Mouse (Mus musculus) MEL (cell line): ENCODE data around the gene Pld1. TPM values are rescaled to one million over a fixed set of nuclear protein-coding genes. Genes with fewer than 3 reads are reported as not detected.

Source experiments
- DNase-seq: peaks from one replicate; pipeline ENCODE4 v3.0.0; 2011; ENCODE audit warnings: low read depth, low spot score
- H3K27ac ChIP-seq: 2 replicates; pipeline ENCODE4 v1.5.1; 2012; ENCODE audit warnings: low read depth, mild to moderate bottlenecking, control low read depth, low read length, moderate library complexity; ENCODE audit not compliant: control insufficient read depth
- H3K27me3 ChIP-seq, 2 experiments: fragments of 150-350 bp in 1 of 2; sonication (generic) in 1 of 2; 2 replicates each; pipeline ENCODE4 v1.6.1; 2012; ENCODE audit warnings: low read length in 2 of 2, mild to moderate bottlenecking in 2 of 2, improper control_type of control experiment in 1 of 2, moderate library complexity in 1 of 2; ENCODE audit not compliant: insufficient read depth in 2 of 2, control insufficient read depth in 1 of 2
- H3K36me3 ChIP-seq, 2 experiments: 2 replicates each; pipeline ENCODE4 v1.6.1; 2012 to 2014; ENCODE audit warnings: low read length in 2 of 2, improper control_type of control experiment in 1 of 2, inconsistent platforms in 1 of 2, mild to moderate bottlenecking in 1 of 2; ENCODE audit not compliant: insufficient read depth in 2 of 2, control insufficient read depth in 1 of 2
- H3K4me1 ChIP-seq, 2 experiments: fragments of 150-350 bp in 1 of 2; sonication (generic) in 1 of 2; 2 replicates each; pipeline ENCODE4 v1.6.1; 2012; ENCODE audit warnings: low read length in 2 of 2, improper control_type of control experiment in 1 of 2, mild to moderate bottlenecking in 1 of 2; ENCODE audit not compliant: insufficient read depth in 2 of 2, control insufficient read depth in 1 of 2
- H3K4me3 ChIP-seq, 2 experiments: fragments of 150-350 bp in 1 of 2; sonication (generic) in 1 of 2; 2 replicates each; pipeline ENCODE4 v1.5.1; 2012; ENCODE audit warnings: low read depth in 2 of 2, low read length in 2 of 2, mild to moderate bottlenecking in 2 of 2, moderate library complexity in 2 of 2, control low read depth in 1 of 2, improper control_type of control experiment in 1 of 2; ENCODE audit not compliant: control insufficient read depth in 1 of 2, insufficient read depth in 1 of 2
- H3K79me2 ChIP-seq: 2 replicates; pipeline ENCODE4 v1.6.1; 2012; ENCODE audit warnings: mild to moderate bottlenecking, low read length, moderate library complexity; ENCODE audit not compliant: control insufficient read depth, poor library complexity, insufficient read depth
- H3K9ac ChIP-seq: 2 replicates; pipeline ENCODE4 v1.6.1; 2012; ENCODE audit warnings: low read depth, mild to moderate bottlenecking, control low read depth, low read length, moderate library complexity; ENCODE audit not compliant: control insufficient read depth, poor library complexity, severe bottlenecking
- H3K9me3 ChIP-seq: fragments of 150-350 bp; sonication (generic); replicated peaks from 2 replicates; pipeline ENCODE4 v1.6.1; 2012; ENCODE audit warnings: mild to moderate bottlenecking, low read length, improper control_type of control experiment, moderate library complexity; ENCODE audit not compliant: insufficient read depth
- CHD1 ChIP-seq: IDR thresholded peaks from 2 replicates; pipeline ENCODE4 v1.6.1; 2012; ENCODE audit warnings: low read depth, mild to moderate bottlenecking, inconsistent platforms, low read length, improper control_type of control experiment
- ETS1 ChIP-seq: IDR thresholded peaks from 2 replicates; pipeline ENCODE4 v1.6.1; 2012; ENCODE audit warnings: low read depth, mild to moderate bottlenecking, inconsistent platforms, low read length, improper control_type of control experiment, moderate library complexity
- GABPA ChIP-seq: IDR thresholded peaks from 2 replicates; pipeline ENCODE4 v1.6.1; 2012; ENCODE audit warnings: low read depth, mild to moderate bottlenecking, inconsistent platforms, low read length, improper control_type of control experiment, moderate library complexity
- HCFC1 ChIP-seq: IDR thresholded peaks from 2 replicates; pipeline ENCODE4 v1.6.1; 2012; ENCODE audit warnings: low read depth, mild to moderate bottlenecking, inconsistent platforms, low read length, improper control_type of control experiment, moderate library complexity
- JUND ChIP-seq: IDR thresholded peaks from 2 replicates; pipeline ENCODE4 v1.6.1; 2011; ENCODE audit warnings: low read depth, mild to moderate bottlenecking, improper control_type of control experiment, low read length
- KAT2A ChIP-seq: conservative IDR thresholded peaks from 2 replicates; pipeline ENCODE4 v1.6.1; 2012; ENCODE audit warnings: low read depth, low read length, improper control_type of control experiment, inconsistent platforms
- MAZ ChIP-seq: IDR thresholded peaks from 2 replicates; pipeline ENCODE4 v1.6.1; 2012; ENCODE audit warnings: low read depth, mild to moderate bottlenecking, inconsistent platforms, low read length, improper control_type of control experiment
- MEF2A ChIP-seq: IDR thresholded peaks from 2 replicates; pipeline ENCODE4 v1.6.1; 2014; ENCODE audit warnings: low read depth, mild to moderate bottlenecking, inconsistent platforms, low read length, improper control_type of control experiment; ENCODE audit not compliant: poor library complexity, insufficient replicate concordance, severe bottlenecking; ENCODE audit errors: extremely low read depth
- MYB ChIP-seq: IDR thresholded peaks from 2 replicates; pipeline ENCODE4 v1.6.1; 2011; ENCODE audit warnings: mild to moderate bottlenecking, low read depth, low read length, improper control_type of control experiment
- MYC ChIP-seq: IDR thresholded peaks from 2 replicates; pipeline ENCODE4 v1.6.1; 2011; ENCODE audit warnings: low read depth, mild to moderate bottlenecking, low read length, improper control_type of control experiment, moderate library complexity
- NELFE ChIP-seq: IDR thresholded peaks from 2 replicates; pipeline ENCODE4 v1.6.1; 2011; ENCODE audit warnings: low read depth, low read length, improper control_type of control experiment
- SMC3 ChIP-seq: IDR thresholded peaks from 2 replicates; pipeline ENCODE4 v1.6.1; 2011; ENCODE audit warnings: low read depth, low read length, improper control_type of control experiment
- TAL1 ChIP-seq: IDR thresholded peaks from 2 replicates; pipeline ENCODE4 v1.6.1; 2012; ENCODE audit warnings: mild to moderate bottlenecking, inconsistent platforms, low read length, moderate library complexity, mixed read lengths
- TBP ChIP-seq: IDR thresholded peaks from 2 replicates; pipeline ENCODE4 v1.8.0; 2011; ENCODE audit warnings: low read depth, low read length, improper control_type of control experiment
- TCF12 ChIP-seq: IDR thresholded peaks from 2 replicates; pipeline ENCODE4 v1.6.1; 2014; ENCODE audit warnings: low read depth, mild to moderate bottlenecking, inconsistent platforms, low read length, improper control_type of control experiment, moderate library complexity
- USF1 ChIP-seq: IDR thresholded peaks from 2 replicates; pipeline ENCODE4 v1.6.1; 2014; ENCODE audit warnings: low read depth, mild to moderate bottlenecking, inconsistent platforms, low read length, improper control_type of control experiment, moderate library complexity
- ZC3H11A ChIP-seq: IDR thresholded peaks from 2 replicates; pipeline ENCODE4 v1.6.1; 2012; ENCODE audit warnings: low read depth, mild to moderate bottlenecking, inconsistent platforms, low read length, improper control_type of control experiment
- ZKSCAN1 ChIP-seq: IDR thresholded peaks from 2 replicates; pipeline ENCODE4 v1.6.1; 2012; ENCODE audit warnings: low read depth, mild to moderate bottlenecking, inconsistent platforms, low read length, improper control_type of control experiment, moderate library complexity
- ZMIZ1 ChIP-seq: IDR thresholded peaks from 2 replicates; pipeline ENCODE4 v1.6.1; 2012; ENCODE audit warnings: low read depth, mild to moderate bottlenecking, inconsistent platforms, low read length, improper control_type of control experiment, moderate library complexity
- ZNF384 ChIP-seq: IDR thresholded peaks from 2 replicates; pipeline ENCODE4 v1.6.1; 2012; ENCODE audit warnings: low read depth, mild to moderate bottlenecking, inconsistent platforms, low read length, improper control_type of control experiment
- polyA plus RNA-seq, 2 experiments: library from polyadenylated mRNA; stranded (reverse) in 1 of 2; unstranded in 1 of 2; fragments of >175 nt in 1 of 2; fragments of >200 nt in 1 of 2; gene quantifications; 2 replicates each; pipeline versions ENCODE4 v1.2.1 to v1.2.4; 2012; ENCODE audit warnings: low replicate concordance in 2 of 2, low read depth in 1 of 2; ENCODE audit not compliant: insufficient read length in 2 of 2, insufficient read depth in 1 of 2, missing spikeins in 1 of 2
- total RNA-seq: library from RNA; depleted of rRNA; stranded (reverse); fragments of 300-350 nt; gene quantifications from 2 replicates; pipeline ENCODE4 v1.2.3, GENCODE M21; 2012

The Pld1 gene
- total and polyA plus RNA-seq, 3 experiments, result 0.22 TPM; not detected in 2

GRCm38 (mm10) chr3:27936731-27937130 lies 1.8 kb upstream of the Pld1 start:
- H3K9me3 ChIP-seq, result no peaks in the 10 kb centered on the region
- H3K27ac ChIP-seq, result no peak overlapping the region
- H3K4me3 ChIP-seq, result no peak overlapping the region
- no peaks in the 10 kb centered on the region for H3K4me1 ChIP-seq
- H3K9ac ChIP-seq, result no peak overlapping the region
- no peak for DNase-seq
- H3K27me3 ChIP-seq, result no peaks in the 10 kb centered on the region
- H3K79me2 ChIP-seq, result no peaks in the 10 kb centered on the region
- TF ChIP-seq TAL1 (no peak), HCFC1 (no peak), ZNF384 (no peak), MAZ (no peak), SMC3 (no peak), NELFE (no peak), MYB (no peak), ETS1 (no peak), USF1 (no peak), ZMIZ1 (no peak)
- H3K36me3 ChIP-seq, result no peaks in the 10 kb centered on the region

GRCm38 (mm10) chr3:27937144-27938110 lies 1.1 kb upstream of the Pld1 start:
- no peaks in the 10 kb centered on the region for H3K27me3 ChIP-seq
- DNase-seq, result no peak

GRCm38 (mm10) chr3:27941634-27942033 lies 3.1 kb downstream of the Pld1 start:
- no peak for TF ChIP-seq KAT2A
- TF ChIP-seq MAZ, result no peak
- TF ChIP-seq TBP, result no peak
- no peak for TF ChIP-seq CHD1
- TF ChIP-seq GABPA, result no peak
- no peak for TF ChIP-seq TCF12
- TF ChIP-seq ZKSCAN1, result no peak
- TF ChIP-seq, all 39 proteins: peak for 0
- H3K4me3 ChIP-seq, result no peak overlapping the region
- no peak overlapping the region for H3K27ac ChIP-seq
- no peak overlapping the region for H3K9ac ChIP-seq
- H3K27me3 ChIP-seq, result no peaks in the 10 kb centered on the region
- H3K4me1 ChIP-seq, result no peaks in the 10 kb centered on the region
- no peaks in the 10 kb centered on the region for H3K9me3 ChIP-seq
- no peaks in the 10 kb centered on the region for H3K36me3 ChIP-seq
- no peak for DNase-seq
- H3K79me2 ChIP-seq, result no peaks in the 10 kb centered on the region

More at GRCm38 (mm10) chr3:27937144-27938110, 1.1 kb upstream of the Pld1 start:
- Histone ChIP-seq H3K4me3 (no peak overlapping the region), H3K36me3 (no peaks in the 10 kb centered on the region), H3K9ac (no peak overlapping the region)
- TF ChIP-seq TAL1 (no peak), ZNF384 (no peak), JUND (no peak), TBP (no peak), ZKSCAN1 (no peak), CHD1 (no peak), MEF2A (no peak), ZC3H11A (no peak), MYC (no peak), ETS1 (no peak)
- TF ChIP-seq, all 39 proteins: peak for 0
- Histone ChIP-seq H3K9me3 (no peaks in the 10 kb centered on the region), H3K4me1 (no peaks in the 10 kb centered on the region), H3K27ac (no peak overlapping the region), H3K79me2 (no peaks in the 10 kb centered on the region)
